Mouse (Mus musculus) testis, adult 2 months (tissue): ENCODE measurements around the gene Pi4k2a. TPM values are rescaled to one million over a fixed set of nuclear protein-coding genes. Genes with fewer than 3 reads are reported as not detected.

Experiments
- H3K27ac ChIP-seq: fragments of 200-500 bp; 2 replicates; pipeline ENCODE4 v1.5.1; 2012; ENCODE audit warnings: low read depth, low read length; ENCODE audit not compliant: control insufficient read depth, insufficient read depth
- H3K27me3 ChIP-seq: fragments of 200-500 bp; 2 replicates; pipeline ENCODE4 v1.6.1; 2012; ENCODE audit warnings: mild to moderate bottlenecking, low read length, moderate library complexity; ENCODE audit not compliant: control insufficient read depth, insufficient read depth
- H3K36me3 ChIP-seq: fragments of 200-500 bp; 2 replicates; pipeline ENCODE4 v1.6.1; 2012; ENCODE audit warnings: mild to moderate bottlenecking, low read length; ENCODE audit not compliant: control insufficient read depth, insufficient read depth
- H3K4me1 ChIP-seq: fragments of 200-500 bp; 2 replicates; pipeline ENCODE4 v1.6.1; 2012; ENCODE audit warnings: low read length; ENCODE audit not compliant: control insufficient read depth, insufficient read depth
- H3K4me3 ChIP-seq: fragments of 200-500 bp; 2 replicates; pipeline ENCODE4 v1.5.1; 2012; ENCODE audit warnings: low read depth, mild to moderate bottlenecking, low read length, moderate library complexity, mixed read lengths; ENCODE audit not compliant: control insufficient read depth
- CTCF ChIP-seq: fragments of 200-500 bp; IDR thresholded peaks from 2 replicates; pipeline ENCODE4 v1.5.1; 2012; ENCODE audit warnings: low read depth, mild to moderate bottlenecking, inconsistent platforms, low read length, moderate library complexity; ENCODE audit not compliant: control insufficient read depth, insufficient read depth, insufficient replicate concordance
- POLR2A ChIP-seq: fragments of 200-500 bp; IDR thresholded peaks from 2 replicates; pipeline ENCODE4 v1.6.1; 2012; ENCODE audit warnings: low read depth, mild to moderate bottlenecking, inconsistent platforms, low read length, moderate library complexity; ENCODE audit not compliant: control insufficient read depth
- polyA plus RNA-seq: library from polyadenylated mRNA; depleted of rRNA; stranded (reverse); fragments of >200 nt; gene quantifications from 2 replicates; pipeline ENCODE4 v1.2.3, GENCODE M21; 2012

Gene Pi4k2a
- polyA plus RNA-seq, 1 experiment, result 27.8 TPM

GRCm38 (mm10) chr19:42115783-42116335, 25.6 kb downstream of the Pi4k2a start:
- no peaks in the 10 kb centered on the region for H3K4me1 ChIP-seq
- peaks cover 6% of the 10 kb centered on the region for H3K36me3 ChIP-seq
- H3K4me3 ChIP-seq, result no peak overlapping the region
- H3K27ac ChIP-seq, result no peak overlapping the region
- H3K27me3 ChIP-seq, result no peaks in the 10 kb centered on the region
- TF ChIP-seq POLR2A (no peak), CTCF (no peak)

GRCm38 (mm10) chr19:42118142-42118541, 27.9 kb downstream of the Pi4k2a start:
- TF ChIP-seq POLR2A, result no peak
- H3K36me3 ChIP-seq, result peaks cover 6% of the 10 kb centered on the region
- no peak overlapping the region for H3K4me3 ChIP-seq

GRCm38 (mm10) chr19:42118596-42118995, 28.3 kb downstream of the Pi4k2a start:
- peaks cover 6% of the 10 kb centered on the region for H3K36me3 ChIP-seq
- TF ChIP-seq CTCF, result no peak
- no peak for TF ChIP-seq POLR2A
- no peak overlapping the region for H3K4me3 ChIP-seq
- H3K27ac ChIP-seq, result no peak overlapping the region
- H3K4me1 ChIP-seq, result no peaks in the 10 kb centered on the region
- no peaks in the 10 kb centered on the region for H3K27me3 ChIP-seq

More at GRCm38 (mm10) chr19:42118142-42118541, 27.9 kb downstream of the Pi4k2a start:
- Histone ChIP-seq H3K4me1 (no peaks in the 10 kb centered on the region), H3K27ac (no peak overlapping the region), H3K27me3 (no peaks in the 10 kb centered on the region)

GRCm38 (mm10) chr19:42120451-42120850, 30.2 kb downstream of the Pi4k2a start:
- Histone ChIP-seq H3K36me3 (peaks cover 6% of the 10 kb centered on the region), H3K27me3 (no peaks in the 10 kb centered on the region), H3K4me3 (no peak overlapping the region), H3K27ac (no peak overlapping the region), H3K4me1 (no peaks in the 10 kb centered on the region)
- no peak for TF ChIP-seq POLR2A

GRCm38 (mm10) chr19:42124684-42125083, 34.4 kb downstream of the Pi4k2a start:
- Histone ChIP-seq H3K27ac (no peak overlapping the region), H3K4me1 (peaks cover 10% of the 10 kb centered on the region), H3K27me3 (no peaks in the 10 kb centered on the region), H3K4me3 (no peak overlapping the region), H3K36me3 (no peaks in the 10 kb centered on the region; the same call in 1 of the 2 replicates)
- TF ChIP-seq CTCF, result no peak
- no peak for TF ChIP-seq POLR2A

GRCm38 (mm10) chr19:42125501-42126218, 35.4 kb downstream of the Pi4k2a start:
- H3K27ac ChIP-seq, result no peak overlapping the region
- peaks cover 10% of the 10 kb centered on the region for H3K4me1 ChIP-seq
- TF ChIP-seq CTCF, result no peak
- no peak for TF ChIP-seq POLR2A
- H3K4me3 ChIP-seq, result no peak overlapping the region
- H3K36me3 ChIP-seq, result no peaks in the 10 kb centered on the region; the same call in 1 of the 2 replicates
- H3K27me3 ChIP-seq, result no peaks in the 10 kb centered on the region

- peaks cover 10% of the 10 kb centered on the region for H3K4me1 ChIP-seq
- no peak for TF ChIP-seq POLR2A
- TF ChIP-seq CTCF, result no peak
- no peak overlapping the region for H3K27ac ChIP-seq
- no peaks in the 10 kb centered on the region; the same call in 1 of the 2 replicates for H3K36me3 ChIP-seq
- H3K4me3 ChIP-seq, result no peak overlapping the region
- H3K27me3 ChIP-seq, result no peaks in the 10 kb centered on the region
These were observed 35.9 kb downstream of the Pi4k2a start for GRCm38 (mm10) chr19:42126219-42126605.

GRCm38 (mm10) chr19:42127024-42127423, 36.8 kb downstream of the Pi4k2a start:
- H3K4me1 ChIP-seq, result peaks cover 10% of the 10 kb centered on the region
- H3K27ac ChIP-seq, result no peak overlapping the region
- no peaks in the 10 kb centered on the region for H3K36me3 ChIP-seq
- no peaks in the 10 kb centered on the region for H3K27me3 ChIP-seq
- no peak overlapping the region for H3K4me3 ChIP-seq
- TF ChIP-seq POLR2A, result no peak
- TF ChIP-seq CTCF, result no peak
